Mouse (Mus musculus) pancreas, adult 10 weeks (tissue): ENCODE measurements around the gene Mark2. TPM values are rescaled to one million over a fixed set of nuclear protein-coding genes. Genes with fewer than 3 reads are reported as not detected.

Source experiments
- polyA plus RNA-seq: library from polyadenylated mRNA; stranded (reverse); fragments of 350-450 nt; fragmentation: Illumina TruSeq; extraction: RNeasy Lipid Tissue Mini Kit (QIAGEN cat#74804); gene quantifications from one replicate; pipeline ENCODE4 v1.2.3, GENCODE M21; 2015; ENCODE audit warnings: low read depth, low replicate concordance; ENCODE audit not compliant: insufficient read depth

The Mark2 gene
- 17.4 TPM for polyA plus RNA-seq

GRCm38 (mm10) chr19:7341512-7342397 is at the start of gene Mark2:
Mark2 (minus strand) TSS chr19:7341860.

GRCm38 (mm10) chr19:7382903-7383865 is 41.5 kb upstream of the Mark2 start, which contains the start of gene Spindoc:
Spindoc (minus strand) TSS chr19:7382994.

GRCm38 (mm10) chr19:7267091-7267741 is 74.4 kb downstream of the Mark2 start, which contains the start of gene Rcor2:
Rcor2 (plus strand) TSS chr19:7267325.

GRCm38 (mm10) chr19:7240782-7241690 is 100.6 kb downstream of the Mark2 start, which contains the start of gene Naa40:
Naa40 (minus strand) TSS chr19:7241183.

Other genes with a start within 250 kb of the Mark2 start
- 0.54 TPM for gene Flrt1, start 236.1 kb downstream of the Mark2 start, polyA plus RNA-seq
- gene Otub1, start 135.5 kb downstream of the Mark2 start, polyA plus RNA-seq = 15.2 TPM
- gene Cox8a, start 124.2 kb downstream of the Mark2 start, polyA plus RNA-seq = 113 TPM
- gene Naa40, start 100.7 kb downstream of the Mark2 start, polyA plus RNA-seq = 4.7 TPM
- not detected for gene Rcor2, start 74.5 kb downstream of the Mark2 start, polyA plus RNA-seq
- gene Spindoc, start 41.1 kb upstream of the Mark2 start, polyA plus RNA-seq = 8.0 TPM
- 8.0 TPM for gene 2700081O15Rik, start 75.8 kb upstream of the Mark2 start, polyA plus RNA-seq
- gene Rtn3, start 141.4 kb upstream of the Mark2 start, polyA plus RNA-seq = 33.1 TPM
- 10.4 TPM for gene Atl3, start 152.2 kb upstream of the Mark2 start, polyA plus RNA-seq
- 7.2 TPM for gene Pla2g16, start 215.6 kb upstream of the Mark2 start, polyA plus RNA-seq